Mouse (Mus musculus) hindbrain, embryonic 12.5 days (tissue): ENCODE results near the gene Klhl29. TPM values are rescaled to one million over a fixed set of nuclear protein-coding genes. Genes with fewer than 3 reads are reported as not detected.

ENCODE experiments used
- ATAC-seq: fragments of 200-750 bp; cut with Nextera tagmentation; 2 replicates; pipeline ENCODE4 v1.8.0; 2017; ENCODE audit warnings: moderate TSS enrichment; ENCODE audit not compliant: low FRiP score
- H3K27ac ChIP-seq: fragments of 300-500 bp; sonication (generic); 2 replicates; pipeline ENCODE4 v1.5.1; 2016; ENCODE audit warnings: mild to moderate bottlenecking
- H3K27me3 ChIP-seq: fragments of 300-500 bp; sonication (generic); 2 replicates; pipeline ENCODE4 v1.6.1; 2016; ENCODE audit warnings: mild to moderate bottlenecking
- H3K36me3 ChIP-seq: fragments of 300-500 bp; sonication (generic); 2 replicates; pipeline ENCODE4 v1.6.1; 2016; ENCODE audit warnings: mild to moderate bottlenecking
- H3K4me1 ChIP-seq: fragments of 300-500 bp; sonication (generic); 2 replicates; pipeline ENCODE4 v1.6.1; 2016
- H3K4me2 ChIP-seq: fragments of 300-500 bp; sonication (generic); replicated peaks from 2 replicates; pipeline ENCODE4 v1.6.1; 2016; ENCODE audit warnings: mild to moderate bottlenecking
- H3K4me3 ChIP-seq: fragments of 300-500 bp; sonication (generic); 2 replicates; pipeline ENCODE4 v1.5.1; 2016; ENCODE audit warnings: mild to moderate bottlenecking
- H3K9ac ChIP-seq: fragments of 300-500 bp; sonication (generic); 2 replicates; pipeline ENCODE4 v1.6.1; 2016; ENCODE audit warnings: mild to moderate bottlenecking, moderate library complexity
- H3K9me3 ChIP-seq: fragments of 300-500 bp; sonication (generic); replicated peaks from 2 replicates; pipeline ENCODE4 v1.6.1; 2016; ENCODE audit warnings: mild to moderate bottlenecking
- WGBS: fragments of 180-500 bp; shearing (Covaris S2); methylation state at CpG from one replicate; pipeline ENCODE4 v1.1.7; 2016; 5-methylcytosine and 5-hydroxymethylcytosine counted together
- polyA plus RNA-seq: library from polyadenylated mRNA; unstranded; fragments of >200 nt; fragmentation: Nextera tagmentation; extraction: Ambion mirVana; gene quantifications from 2 replicates; pipeline ENCODE4 v1.2.1, GENCODE M21; 2016

Gene Klhl29
- polyA plus RNA-seq, 1 experiment from 2014 or later, result 4.2 TPM

DNA sequence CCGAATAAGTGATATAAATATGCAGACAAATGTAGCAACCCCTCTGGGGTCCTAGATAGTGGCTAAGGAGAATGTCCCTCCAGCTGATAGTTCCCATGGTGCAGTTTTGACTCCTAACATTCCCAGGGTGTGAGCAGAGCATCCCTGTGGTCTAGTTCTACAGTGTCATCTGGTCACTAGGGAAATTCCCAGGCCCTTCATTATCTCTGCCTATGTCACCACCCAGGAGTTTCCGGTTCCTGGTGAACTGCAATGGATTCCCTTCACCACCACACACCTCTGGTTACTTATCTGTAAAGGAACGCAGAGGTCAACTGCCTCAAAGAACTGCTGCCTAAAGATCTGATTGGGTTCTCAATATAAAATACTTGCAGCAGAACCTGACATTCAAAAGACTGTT lies 54.5 kb downstream of the Klhl29 start:
- no peak overlapping the region for H3K4me3 ChIP-seq
- H3K4me1 ChIP-seq, result peaks cover 9% of the 10 kb centered on the region
- 98% methylated on average over 3 of the region's 3 CpGs for whole genome bisulfite sequencing
- H3K9me3 ChIP-seq, result no peaks in the 10 kb centered on the region
- ATAC-seq, result no peak
- H3K27ac ChIP-seq, result no peak overlapping the region
- no peak overlapping the region for H3K4me2 ChIP-seq
- no peaks in the 10 kb centered on the region for H3K27me3 ChIP-seq
- no peaks in the 10 kb centered on the region for H3K36me3 ChIP-seq
- H3K9ac ChIP-seq, result no peak overlapping the region

- Histone ChIP-seq H3K27me3 (no peaks in the 10 kb centered on the region), H3K36me3 (no peaks in the 10 kb centered on the region), H3K4me2 (no peak overlapping the region), H3K4me1 (peaks cover 9% of the 10 kb centered on the region), H3K4me3 (no peak overlapping the region), H3K27ac (no peak overlapping the region), H3K9ac (no peak overlapping the region), H3K9me3 (no peaks in the 10 kb centered on the region)
- ATAC-seq, result no peak
- 33% methylated on average over 12 of the region's 12 CpGs for WGBS
These were observed 56.0 kb downstream of the Klhl29 start for GRCm38 (mm10) chr12:5319359-5319973.

DNA sequence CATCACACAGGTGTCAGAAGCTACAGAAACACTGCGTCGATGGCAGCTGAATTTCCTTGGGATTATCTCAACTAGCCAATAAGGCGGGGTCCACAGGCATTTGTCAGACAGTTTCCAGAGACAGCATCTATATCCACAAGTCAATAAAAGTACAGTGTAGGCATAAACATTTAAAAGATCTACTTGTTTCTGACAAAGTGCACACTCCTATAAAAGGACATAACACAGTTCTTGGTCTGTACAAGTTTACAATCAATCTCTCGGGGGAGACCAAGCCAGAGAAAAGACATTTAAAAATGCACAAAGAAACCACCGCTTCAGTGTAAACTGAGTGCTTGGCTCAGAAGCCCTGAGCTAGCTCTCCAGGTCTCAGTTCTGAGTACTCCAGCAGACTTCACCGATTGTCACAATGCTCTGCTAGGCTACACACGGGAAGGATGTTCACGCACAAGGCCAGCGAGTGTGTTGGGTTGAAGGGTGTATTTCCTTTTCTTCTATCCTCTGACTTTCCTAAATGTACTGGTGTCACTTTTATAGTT lies 59.4 kb downstream of the Klhl29 start:
- Histone ChIP-seq H3K4me3 (no peak overlapping the region), H3K27me3 (no peaks in the 10 kb centered on the region), H3K36me3 (peaks cover 8% of the 10 kb centered on the region; the same call in 1 of the 2 replicates), H3K4me1 (peaks cover 12% of the 10 kb centered on the region), H3K4me2 (no peak overlapping the region), H3K9ac (no peak overlapping the region), H3K9me3 (no peaks in the 10 kb centered on the region), H3K27ac (no peak overlapping the region)
- ATAC-seq, result no peak
- WGBS, result 91% methylated on average over 9 of the region's 9 CpGs

DNA sequence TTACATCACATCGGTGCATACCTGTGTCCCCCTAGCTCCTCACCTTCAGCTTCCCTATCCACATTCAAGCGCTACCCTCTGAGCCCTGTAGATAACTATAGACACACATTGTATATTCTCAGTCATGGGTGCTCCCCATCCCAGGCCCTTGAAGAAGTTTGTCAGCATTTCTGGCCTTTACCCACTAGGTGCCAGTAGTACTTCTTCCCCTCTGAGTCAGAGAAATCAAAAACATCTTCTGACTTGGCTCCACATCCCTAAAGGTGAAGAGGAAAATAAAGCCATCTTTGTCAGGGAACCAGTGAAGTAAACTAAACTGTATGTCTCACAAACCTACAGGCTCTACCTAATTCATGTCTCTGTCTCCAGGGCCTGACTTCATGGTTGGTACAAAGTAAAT lies 67.6 kb downstream of the Klhl29 start:
- ATAC-seq, result no peak
- Histone ChIP-seq H3K4me3 (no peak overlapping the region), H3K9me3 (no peaks in the 10 kb centered on the region), H3K27ac (no peak overlapping the region), H3K36me3 (peaks cover 7% of the 10 kb centered on the region; the same call in 1 of the 2 replicates), H3K4me1 (no peaks in the 10 kb centered on the region), H3K4me2 (no peak overlapping the region), H3K9ac (no peak overlapping the region), H3K27me3 (no peaks in the 10 kb centered on the region)
- WGBS, result 84% methylated on average over 2 of the region's 2 CpGs

DNA sequence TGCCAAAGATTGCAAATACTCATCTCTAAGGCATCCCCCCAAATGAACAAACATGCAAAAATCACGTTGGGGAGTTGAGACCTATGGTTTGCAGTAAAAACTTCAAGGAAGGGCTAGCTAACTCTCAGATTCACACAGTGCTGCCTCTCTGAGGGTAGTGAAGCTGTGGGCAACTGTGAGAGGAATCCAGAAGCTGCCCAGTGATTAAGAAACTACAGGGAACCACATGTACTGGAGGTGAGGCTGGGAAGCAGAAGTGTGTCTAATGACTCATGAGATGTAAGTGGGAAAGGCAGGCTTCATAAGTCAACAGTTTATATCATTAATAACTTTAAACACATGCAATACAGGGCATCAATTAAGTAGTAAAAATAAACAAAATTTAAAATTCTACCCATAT lies 70.0 kb downstream of the Klhl29 start:
- ATAC-seq, result no peak
- H3K4me2 ChIP-seq, result no peak overlapping the region
- H3K27ac ChIP-seq, result no peak overlapping the region
- H3K9ac ChIP-seq, result no peak overlapping the region
- 56% methylated on average over 1 of the region's 1 CpGs for WGBS
- H3K36me3 ChIP-seq, result no peaks in the 10 kb centered on the region
- peaks cover 6% of the 10 kb centered on the region; the same call in 1 of the 2 replicates for H3K4me1 ChIP-seq
- no peaks in the 10 kb centered on the region for H3K9me3 ChIP-seq
- no peaks in the 10 kb centered on the region for H3K27me3 ChIP-seq
- no peak overlapping the region for H3K4me3 ChIP-seq

DNA sequence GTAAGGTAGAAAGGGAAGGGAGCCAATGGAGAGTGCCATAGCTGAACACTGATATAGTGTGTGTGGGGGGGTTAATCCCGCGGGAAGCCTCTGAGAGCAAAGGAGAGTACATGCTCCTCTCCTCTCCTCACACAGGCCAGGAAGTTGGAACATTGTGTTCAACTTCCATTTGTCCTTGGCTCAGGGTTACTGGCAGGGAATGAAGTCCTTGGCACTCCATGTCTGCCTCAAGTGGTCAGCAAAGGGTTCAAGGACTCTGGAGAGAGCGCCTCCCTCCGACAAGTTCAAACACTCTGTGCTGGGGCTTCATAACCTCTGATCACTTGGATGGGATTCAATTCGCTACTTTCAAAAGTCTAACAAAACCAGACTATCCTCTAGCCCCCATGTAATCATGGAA lies 71.6 kb downstream of the Klhl29 start:
- Histone ChIP-seq H3K9ac (no peak overlapping the region), H3K4me3 (no peak overlapping the region), H3K27me3 (no peaks in the 10 kb centered on the region), H3K9me3 (no peaks in the 10 kb centered on the region), H3K4me1 (peaks cover 11% of the 10 kb centered on the region), H3K4me2 (no peak overlapping the region), H3K27ac (no peak overlapping the region), H3K36me3 (no peaks in the 10 kb centered on the region)
- ATAC-seq, result no peak
- 88% methylated on average over 5 of the region's 5 CpGs for WGBS

GRCm38 (mm10) chr12:5303100-5303499 lies 72.4 kb downstream of the Klhl29 start:
- peak; percentile 87 for ATAC-seq
- peaks cover 11% of the 10 kb centered on the region for H3K4me1 ChIP-seq
- no peak overlapping the region for H3K27ac ChIP-seq
- WGBS, result 71% methylated on average over 4 of the region's 4 CpGs
- no peaks in the 10 kb centered on the region for H3K27me3 ChIP-seq
- no peak overlapping the region for H3K9ac ChIP-seq
- no peak overlapping the region for H3K4me3 ChIP-seq
- H3K4me2 ChIP-seq, result no peak overlapping the region
- no peaks in the 10 kb centered on the region for H3K9me3 ChIP-seq
- no peaks in the 10 kb centered on the region for H3K36me3 ChIP-seq

DNA sequence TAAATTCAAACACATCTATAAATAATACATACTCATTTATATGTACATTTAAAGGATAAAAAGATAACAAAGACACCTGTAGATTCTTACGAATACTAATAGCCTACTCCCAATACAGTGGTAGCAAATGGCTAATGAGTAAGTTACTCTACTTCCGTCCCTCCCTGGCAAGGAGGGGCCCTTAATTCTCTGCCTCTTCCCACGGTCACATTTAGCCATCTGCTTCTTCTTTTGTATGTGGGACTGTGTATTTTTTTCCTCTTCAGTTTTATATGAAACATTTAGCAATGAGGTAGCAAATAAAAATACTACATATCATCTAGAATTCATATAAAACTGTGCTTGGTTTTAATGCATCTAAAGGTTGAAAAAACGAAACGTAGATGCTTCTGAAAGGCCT lies 73.6 kb downstream of the Klhl29 start:
- Histone ChIP-seq H3K27ac (no peak overlapping the region), H3K4me2 (no peak overlapping the region), H3K36me3 (no peaks in the 10 kb centered on the region), H3K4me1 (peaks cover 11% of the 10 kb centered on the region), H3K9me3 (no peaks in the 10 kb centered on the region), H3K4me3 (no peak overlapping the region), H3K27me3 (no peaks in the 10 kb centered on the region), H3K9ac (no peak overlapping the region)
- 79% methylated on average over 5 of the region's 5 CpGs for WGBS
- no peak for ATAC-seq

DNA sequence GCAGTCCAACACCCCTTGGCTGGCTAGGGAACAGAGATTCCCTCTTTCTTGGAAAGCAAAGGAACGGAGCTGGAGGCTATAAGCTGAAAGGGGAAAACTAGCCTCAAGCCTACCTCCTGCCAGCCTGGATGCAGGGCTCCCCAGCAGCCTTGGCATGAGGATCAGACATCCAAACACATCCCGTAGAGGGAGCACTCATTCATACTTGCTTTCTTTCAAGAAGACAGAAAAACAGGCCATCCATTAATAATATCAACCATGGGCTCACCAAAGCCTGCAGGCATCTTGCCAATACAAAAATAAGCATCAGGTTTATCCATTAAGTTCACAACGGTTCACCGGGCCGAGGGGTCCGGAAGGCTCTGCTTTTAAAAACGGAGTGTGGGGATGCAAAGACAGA lies 79.1 kb downstream of the Klhl29 start:
- H3K27ac ChIP-seq, result no peak overlapping the region
- no peak overlapping the region for H3K4me3 ChIP-seq
- 78% methylated on average over 7 of the region's 7 CpGs for WGBS
- no peak overlapping the region for H3K4me2 ChIP-seq
- ATAC-seq, result no peak
- peaks cover 7% of the 10 kb centered on the region for H3K4me1 ChIP-seq
- no peaks in the 10 kb centered on the region for H3K9me3 ChIP-seq
- no peak overlapping the region for H3K9ac ChIP-seq
- no peaks in the 10 kb centered on the region for H3K36me3 ChIP-seq
- no peaks in the 10 kb centered on the region for H3K27me3 ChIP-seq

- WGBS, result 91% methylated on average over 7 of the region's 7 CpGs
- H3K36me3 ChIP-seq, result no peaks in the 10 kb centered on the region
- no peak overlapping the region for H3K27ac ChIP-seq
- no peak for ATAC-seq
- H3K9me3 ChIP-seq, result no peaks in the 10 kb centered on the region
- no peaks in the 10 kb centered on the region for H3K27me3 ChIP-seq
- no peak overlapping the region for H3K4me2 ChIP-seq
- H3K4me3 ChIP-seq, result no peak overlapping the region
- no peaks in the 10 kb centered on the region for H3K4me1 ChIP-seq
- no peak overlapping the region for H3K9ac ChIP-seq
These were observed 83.2 kb downstream of the Klhl29 start for GRCm38 (mm10) chr12:5292316-5292715.

DNA sequence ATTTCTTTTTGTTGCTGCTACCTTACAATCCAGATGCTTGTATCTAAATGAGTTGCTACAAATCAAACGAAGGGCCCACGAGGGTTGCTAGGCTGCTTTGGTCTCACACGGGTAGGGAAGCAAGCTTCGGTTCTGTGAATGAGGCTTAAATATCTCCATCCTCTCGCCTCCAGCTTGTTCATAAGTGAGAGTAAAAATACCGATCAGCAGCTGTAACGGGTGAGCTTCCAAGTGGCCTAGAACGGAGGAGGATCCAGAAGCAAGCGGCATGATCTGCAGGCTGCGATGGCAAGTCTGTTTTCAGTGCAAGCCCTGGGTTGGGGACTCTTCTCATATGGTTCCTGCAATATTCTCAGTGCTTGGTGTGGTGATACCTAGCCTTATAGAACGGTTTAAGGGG lies 89.9 kb downstream of the Klhl29 start:
- 89% methylated on average over 11 of the region's 11 CpGs for WGBS
- H3K27me3 ChIP-seq, result no peaks in the 10 kb centered on the region
- H3K4me3 ChIP-seq, result no peak overlapping the region
- peaks cover 6% of the 10 kb centered on the region; the same call in 1 of the 2 replicates for H3K4me1 ChIP-seq
- no peaks in the 10 kb centered on the region for H3K36me3 ChIP-seq
- H3K9ac ChIP-seq, result no peak overlapping the region
- H3K9me3 ChIP-seq, result no peaks in the 10 kb centered on the region
- H3K27ac ChIP-seq, result no peak overlapping the region
- no peak for ATAC-seq
- H3K4me2 ChIP-seq, result no peak overlapping the region

GRCm38 (mm10) chr12:5284961-5285360 lies 90.5 kb downstream of the Klhl29 start:
- Histone ChIP-seq H3K9ac (no peak overlapping the region), H3K36me3 (no peaks in the 10 kb centered on the region), H3K9me3 (no peaks in the 10 kb centered on the region), H3K27me3 (no peaks in the 10 kb centered on the region), H3K4me3 (no peak overlapping the region), H3K4me2 (no peak overlapping the region), H3K4me1 (peaks cover 6% of the 10 kb centered on the region; the same call in 1 of the 2 replicates), H3K27ac (no peak overlapping the region)
- 0 out of 2 replicates have a peak, but pooled peaks have one; percentile 3 for ATAC-seq
- WGBS, result 92% methylated on average over 6 of the region's 6 CpGs

DNA sequence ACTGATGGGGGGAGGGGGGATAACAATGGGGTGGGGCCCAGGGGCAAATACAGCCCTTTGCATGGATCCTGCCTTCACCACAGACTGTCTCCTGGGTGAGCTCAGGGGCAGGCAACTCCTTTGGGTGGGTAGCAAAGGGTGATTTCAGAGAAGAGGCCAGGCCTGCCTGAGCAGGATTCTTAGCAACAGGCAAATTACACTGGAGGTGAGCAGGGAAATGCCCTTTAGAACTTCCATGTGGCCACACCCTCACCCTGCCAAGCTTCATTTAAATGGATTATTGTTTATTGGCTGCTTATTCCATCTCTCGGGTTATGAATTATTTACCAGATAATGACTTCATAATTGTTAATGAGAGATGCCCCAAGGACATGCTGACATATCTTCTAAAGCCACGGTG lies 91.8 kb downstream of the Klhl29 start:
- 59% methylated on average over 2 of the region's 2 CpGs for whole genome bisulfite sequencing

More for the DNA sequence above, 91.8 kb downstream of the Klhl29 start:
- Histone ChIP-seq H3K27me3 (no peaks in the 10 kb centered on the region), H3K9me3 (no peaks in the 10 kb centered on the region), H3K27ac (no peak overlapping the region), H3K4me3 (no peak overlapping the region), H3K4me1 (peaks cover 8% of the 10 kb centered on the region; the same call in 1 of the 2 replicates), H3K4me2 (no peak overlapping the region), H3K9ac (no peak overlapping the region), H3K36me3 (no peaks in the 10 kb centered on the region)
- no peak for ATAC-seq
